Mouse (Mus musculus) subcutaneous adipose tissue, adult 2 months (tissue): ENCODE results near the gene Ece2. TPM values are rescaled to one million over a fixed set of nuclear protein-coding genes. Genes with fewer than 3 reads are reported as not detected.

ENCODE experiments used
- polyA plus RNA-seq: library from polyadenylated mRNA; depleted of rRNA; stranded (reverse); fragments of >200 nt; gene quantifications from 2 replicates; pipeline ENCODE4 v1.2.3, GENCODE M21; 2012; ENCODE audit warnings: low replicate concordance; rRNA removed

Gene Ece2
- polyA plus RNA-seq: 0.69 and 17.0 TPM in 2 replicates

GRCm38 (mm10) chr16:20629731-20630634 lies at the start of gene Ece2:
TSS of gene Ece2 (plus strand) at chr16:20629828.

GRCm38 (mm10) chr16:20589366-20589938 lies 40.2 kb upstream of the Ece2 start, which contains the start of gene Vwa5b2:
TSS of gene Vwa5b2 (plus strand) at chr16:20589471.

DNA sequence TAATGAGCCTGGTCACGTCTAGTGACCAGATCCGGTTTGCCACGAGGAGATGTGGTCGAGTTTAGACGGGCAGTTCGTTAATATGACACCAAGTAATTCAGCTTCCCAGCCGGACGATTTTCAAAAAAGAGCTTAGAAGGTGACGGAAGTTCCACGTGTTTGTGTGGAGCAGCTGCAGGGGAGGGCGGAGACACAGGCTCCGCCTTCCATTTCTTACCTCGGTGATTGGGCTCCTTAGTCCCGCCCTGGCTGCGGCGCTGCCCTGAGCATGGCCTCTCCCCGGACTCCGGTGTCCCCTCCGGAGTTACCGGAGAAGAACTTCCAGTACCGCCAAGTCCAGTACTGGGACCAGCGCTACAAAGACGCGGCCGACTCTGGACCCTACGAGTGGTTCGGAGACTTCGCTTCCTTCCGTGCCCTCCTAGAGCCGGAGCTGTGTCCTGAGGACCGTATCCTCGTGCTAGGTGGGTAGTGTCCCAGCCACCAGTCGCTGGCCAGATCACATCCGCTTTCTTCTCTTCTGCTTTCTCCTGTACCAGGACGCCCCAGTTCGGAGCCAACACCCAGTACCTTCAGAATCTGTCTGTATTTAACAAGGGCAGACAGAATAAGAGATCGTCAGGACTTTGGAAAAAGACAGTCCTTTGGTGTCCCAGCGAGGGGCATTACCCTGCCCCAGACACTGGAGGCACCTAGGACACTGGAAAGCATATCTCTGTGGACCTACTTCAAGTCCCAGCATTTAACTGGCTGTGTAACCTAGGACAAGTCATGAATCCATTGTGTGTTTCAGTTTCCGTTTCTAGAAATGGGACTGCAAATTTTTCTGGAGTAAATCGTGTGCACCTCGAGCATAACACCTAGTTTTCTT lies 18.0 kb upstream of the Ece2 start, which contains the start of the genes Eef1akmt4, Gm49333 and Alg3:
Gene Eef1akmt4 (plus strand): TSS at position 237 of the 871 bp plus-strand sequence.
Gene Gm49333 (plus strand): TSS at position 254 of the 871 bp plus-strand sequence.
Gene Alg3 (minus strand): TSS at position 379 of the 871 bp plus-strand sequence.

DNA sequence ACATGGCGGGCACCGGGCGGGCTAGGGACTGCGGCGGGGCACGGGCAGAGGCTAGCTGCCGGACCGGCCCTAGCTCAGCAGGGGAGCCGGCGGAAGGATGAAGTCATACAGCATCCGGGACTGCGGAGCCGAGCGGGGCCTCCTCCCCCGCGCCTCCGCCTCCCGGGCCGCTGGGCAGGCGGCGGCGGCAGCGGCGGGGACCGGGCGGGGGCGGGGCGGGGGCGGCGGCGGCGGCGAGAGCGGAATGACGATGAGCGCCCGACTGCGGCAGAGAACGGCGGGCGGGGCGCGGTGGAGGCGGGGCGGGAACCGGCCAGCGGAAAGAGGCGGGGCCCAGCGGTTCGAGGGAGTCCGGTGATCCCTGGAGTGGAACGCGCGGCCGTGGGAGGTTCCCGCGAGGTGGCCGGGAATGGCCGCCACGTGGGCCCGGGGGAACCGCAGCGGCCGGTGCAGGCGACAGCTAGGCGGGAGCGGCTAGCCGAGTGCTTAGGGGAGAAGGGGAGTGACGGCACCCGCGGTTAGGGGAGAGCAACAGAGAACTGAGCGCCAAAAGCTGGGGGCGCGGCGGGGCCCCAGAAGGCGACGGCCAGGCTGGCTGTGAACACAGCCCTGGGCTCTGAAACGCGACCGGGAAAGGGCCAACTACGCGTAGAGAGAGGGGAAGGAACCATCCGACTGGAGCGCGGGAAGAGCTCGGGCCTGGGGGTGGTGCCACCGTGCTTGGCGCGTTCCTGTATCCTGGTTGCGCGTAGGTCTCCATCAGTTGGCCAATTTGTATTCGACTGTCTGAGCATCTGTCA lies 8.2 kb upstream of the Ece2 start, which contains the start of gene Camk2n2:
Gene Camk2n2 (minus strand): TSS at position 97 of the 800 bp plus-strand sequence.

DNA sequence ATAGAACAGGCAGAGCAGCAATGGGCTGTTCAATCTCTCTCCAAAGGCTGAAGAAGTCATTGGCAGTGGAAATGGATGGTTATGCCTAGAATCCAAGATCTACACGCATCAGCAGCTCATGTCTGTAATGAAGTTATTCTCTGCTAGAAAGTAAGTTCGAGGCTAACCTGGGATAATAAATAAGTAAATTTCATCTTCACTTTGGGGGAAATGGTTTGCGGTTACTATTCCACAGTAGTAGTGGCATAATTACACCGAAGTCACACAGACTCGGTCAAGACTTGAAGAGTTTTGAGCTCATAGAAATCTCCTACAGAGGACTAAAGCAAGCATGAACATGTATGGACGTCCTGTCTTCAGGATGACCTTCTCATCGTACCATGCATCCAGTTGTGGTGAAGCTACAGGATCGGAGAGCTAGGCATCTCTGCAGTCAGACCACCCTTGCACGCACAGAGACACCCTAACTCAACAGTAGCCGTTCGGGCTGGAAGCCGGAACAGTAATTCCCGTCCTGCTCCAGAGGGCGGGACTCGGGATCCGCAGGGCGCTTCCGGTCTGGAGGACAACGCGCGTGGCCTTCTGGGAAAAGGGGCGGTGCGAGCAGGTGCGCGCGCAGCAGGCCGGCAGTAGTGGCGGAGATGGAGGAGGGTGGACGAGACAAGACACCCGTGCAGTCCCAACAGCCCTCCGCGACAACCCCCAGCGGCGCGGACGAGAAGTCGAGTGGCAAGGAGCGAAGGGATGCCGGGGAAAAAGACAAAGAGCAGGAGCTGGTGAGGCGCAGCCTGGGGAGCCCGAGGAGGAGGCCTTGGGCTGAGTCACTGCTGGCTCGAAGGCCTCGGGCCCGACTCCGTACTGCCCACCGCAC lies 21.7 kb downstream of the Ece2 start, which contains the start of gene Psmd2:
Gene Psmd2 (plus strand): TSS at position 577 of the 871 bp plus-strand sequence.

GRCm38 (mm10) chr16:20668013-20668412 lies 38.4 kb downstream of the Ece2 start, which contains the start of gene Eif4g1:
TSS of gene Eif4g1 (plus strand) at chr16:20668313.

DNA sequence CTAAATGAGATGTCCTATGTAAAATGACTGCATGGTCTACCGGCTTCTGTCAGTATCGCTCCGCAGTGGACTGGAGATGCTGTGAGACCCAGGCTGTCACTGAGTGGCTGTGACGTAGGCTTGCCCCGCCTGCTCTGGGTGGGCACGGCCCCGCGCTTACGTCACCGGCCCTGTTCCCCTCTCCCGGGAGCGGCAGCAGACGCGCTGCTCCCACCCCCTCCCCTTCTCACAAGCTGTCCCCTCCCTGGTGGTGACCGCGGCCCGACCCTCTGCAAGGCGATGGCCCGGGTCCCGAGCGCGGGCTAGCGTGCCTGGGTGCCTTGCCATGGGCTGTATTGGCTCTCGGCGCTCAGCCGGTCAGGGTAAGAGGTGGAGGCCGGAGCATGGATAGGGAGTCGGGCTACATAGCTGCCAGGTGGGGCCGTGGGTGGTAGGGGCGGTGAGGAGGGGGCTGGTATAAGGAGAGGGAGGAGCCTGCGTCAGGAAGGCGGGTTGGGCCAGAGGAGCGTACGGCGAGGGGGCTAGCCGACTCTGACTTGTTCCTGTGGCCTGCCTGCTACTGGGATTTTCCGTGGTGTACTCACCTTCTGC lies 63.6 kb downstream of the Ece2 start, which contains the start of gene Fam131a:
Gene Fam131a (plus strand): TSS at position 131 of the 591 bp plus-strand sequence.

Other genes starting within 250 kb of the Ece2 start
- gene Abcc5, start 203.4 kb upstream of the Ece2 start, polyA plus RNA-seq: 158 and 202 TPM in 2 replicates
- gene Eif2b5, start 131.0 kb upstream of the Ece2 start, polyA plus RNA-seq: 33.5 and 37.2 TPM in 2 replicates
- gene Dvl3, start 112.8 kb upstream of the Ece2 start, polyA plus RNA-seq: 18.9 and 58.4 TPM in 2 replicates
- gene Ap2m1, start 94.3 kb upstream of the Ece2 start, polyA plus RNA-seq: 366 and 507 TPM in 2 replicates
- 43.3 and 60.9 TPM in 2 replicates for gene Abcf3, start 81.3 kb upstream of the Ece2 start, polyA plus RNA-seq
- 0.03 and 1.3 TPM in 2 replicates for gene Vwa5b2, start 40.4 kb upstream of the Ece2 start, polyA plus RNA-seq
- 16.2 and 24.2 TPM in 2 replicates for gene Eef1akmt4, start 18.2 kb upstream of the Ece2 start, polyA plus RNA-seq
- gene Gm49333, start 18.2 kb upstream of the Ece2 start, polyA plus RNA-seq: not detected in 2 replicates
- gene Alg3, start 18.1 kb upstream of the Ece2 start, polyA plus RNA-seq: 23.0 and 32.9 TPM in 2 replicates
- gene Camk2n2, start 8.5 kb upstream of the Ece2 start, polyA plus RNA-seq: 6.2 and 7.9 TPM in 2 replicates
- 122 and 129 TPM in 2 replicates for gene Psmd2, start 21.8 kb downstream of the Ece2 start, polyA plus RNA-seq
- 409 and 459 TPM in 2 replicates for gene Eif4g1, start 38.5 kb downstream of the Ece2 start, polyA plus RNA-seq
- gene Fam131a, start 63.4 kb downstream of the Ece2 start, polyA plus RNA-seq: 7.6 and 18.4 TPM in 2 replicates
- 14.3 and 27.0 TPM in 2 replicates for gene Polr2h, start 87.8 kb downstream of the Ece2 start, polyA plus RNA-seq
- gene Clcn2, start 87.9 kb downstream of the Ece2 start, polyA plus RNA-seq: 11.8 and 49.4 TPM in 2 replicates
- 13.6 and 27.1 TPM in 2 replicates for gene Chrd, start 103.3 kb downstream of the Ece2 start, polyA plus RNA-seq
- gene Thpo, start 104.7 kb downstream of the Ece2 start, polyA plus RNA-seq: 4.2 and 5.3 TPM in 2 replicates